Mouse (Mus musculus) fibroblast of lung, adult 2 months (primary cell): ENCODE data around the gene Olfr1385.
"Not testable (repeated sequence)": the region's sequence is repeated elsewhere in the genome, so short reads cannot be mapped to it uniquely, and the experiment has no call there.

Experiments
- DNase-seq: peaks from one replicate; pipeline ENCODE4 v3.0.0-alpha.2; 2011; ENCODE audit warnings: low read depth

Gene Olfr1385

DNA sequence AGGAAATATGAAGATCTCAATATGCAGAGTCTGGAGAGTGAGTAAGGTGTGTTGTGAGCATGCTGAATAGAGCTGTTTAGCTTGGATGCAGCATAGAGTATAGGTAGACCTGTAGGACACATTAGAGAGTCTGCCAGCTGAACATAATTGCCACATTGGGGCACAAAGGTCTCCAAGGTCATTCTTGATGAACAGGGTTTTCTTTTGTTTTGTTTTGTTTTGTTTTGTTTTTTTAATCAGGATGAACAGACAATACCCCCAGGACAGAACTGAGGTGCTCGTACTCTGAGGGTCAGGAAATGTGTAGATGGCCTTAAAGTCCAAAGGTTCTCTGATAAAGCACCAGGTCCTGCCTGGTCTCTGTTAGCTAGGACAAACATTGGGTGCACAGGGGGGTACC, at the start of gene Olfr1385:
Gene Olfr1385, plus strand, starts transcription at position 301 of the 400 bp plus-strand sequence.
- not testable (repeated sequence) for DNase-seq

DNA sequence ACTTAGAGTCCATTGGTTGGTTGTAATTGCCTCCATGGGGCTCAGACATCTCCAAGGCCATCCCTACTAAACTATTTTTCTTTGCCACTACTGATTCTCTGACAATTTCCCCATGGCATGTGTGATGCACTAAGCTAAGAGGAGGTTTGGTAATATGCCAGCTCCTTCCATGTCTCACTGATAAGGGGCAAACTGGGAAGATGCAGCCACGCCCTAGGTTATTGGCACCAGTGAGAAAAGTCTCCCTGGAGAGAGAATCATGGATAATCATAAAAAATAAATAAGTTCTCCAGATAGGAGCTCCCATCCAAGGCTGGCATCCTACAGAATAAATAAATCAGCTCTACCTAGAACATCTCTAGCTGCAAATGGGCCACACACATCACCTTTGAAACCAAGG, 33.8 kb upstream of the Olfr1385 start, which contains the start of gene Olfr1387:
Gene Olfr1387, plus strand, starts transcription at position 301 of the 400 bp plus-strand sequence.
- no peak for DNase-seq

DNA sequence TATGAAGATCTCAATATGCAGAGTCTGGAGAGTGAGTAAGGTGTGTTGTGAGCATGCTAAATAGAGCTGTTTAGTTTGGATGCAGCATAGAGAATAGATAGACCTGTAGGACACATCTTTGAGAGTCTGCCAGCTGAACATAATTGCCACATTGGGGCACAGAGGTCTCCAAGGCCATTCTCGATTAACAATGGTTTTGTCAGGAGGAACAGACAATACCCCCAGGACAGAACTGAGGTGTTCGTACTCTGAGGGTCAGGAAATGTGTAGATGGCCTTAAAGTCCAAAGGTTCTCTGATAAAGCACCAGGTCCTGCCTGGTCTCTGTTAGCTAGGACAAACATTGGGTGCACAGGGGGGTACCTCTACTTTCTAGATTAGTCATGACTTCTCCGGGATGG, 24.1 kb upstream of the Olfr1385 start, which contains the start of gene Olfr1386:
Gene Olfr1386, plus strand, starts transcription at position 301 of the 400 bp plus-strand sequence.
- DNase-seq, result not testable (repeated sequence)

DNA sequence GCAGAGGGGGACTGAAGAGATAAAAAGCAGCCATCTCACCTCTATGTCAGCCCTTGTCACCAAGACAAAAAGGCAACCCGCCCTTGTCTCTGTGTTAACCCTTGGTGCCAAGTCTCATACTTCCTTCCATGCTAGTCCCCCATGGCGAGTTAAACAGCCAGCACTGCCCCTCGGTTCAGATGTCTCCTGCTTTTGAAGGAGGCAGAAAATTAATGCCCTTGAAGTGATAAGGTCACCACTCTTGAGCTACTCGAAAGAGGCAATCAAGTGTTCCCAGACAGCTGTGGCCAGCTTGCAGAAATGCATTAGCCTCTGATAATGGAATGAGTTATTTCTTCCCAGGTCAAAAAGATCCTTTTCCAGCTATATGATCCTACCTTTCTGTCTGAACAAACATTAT, 2.9 kb upstream of the Olfr1385 start:
- no peak for DNase-seq

DNA sequence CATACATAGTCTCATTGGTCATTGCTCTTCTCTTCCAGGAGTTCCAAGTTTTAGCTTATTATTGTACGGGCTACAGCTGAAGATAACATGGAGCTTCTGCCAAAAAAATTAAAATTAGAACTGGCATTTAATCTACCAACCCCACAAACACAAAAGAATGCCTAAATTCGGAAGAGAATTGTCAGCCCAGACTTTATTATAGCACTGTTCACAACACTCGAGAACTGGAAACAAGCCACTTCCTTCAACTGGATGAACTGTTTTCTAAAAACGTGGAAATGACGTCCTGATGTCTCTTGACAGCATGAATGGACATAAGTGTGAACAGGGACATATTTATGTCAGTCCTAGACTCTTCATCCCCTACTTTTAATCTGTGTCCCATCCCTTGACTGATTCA, 29.2 kb downstream of the Olfr1385 start:
- DNase-seq, result no peak

DNA sequence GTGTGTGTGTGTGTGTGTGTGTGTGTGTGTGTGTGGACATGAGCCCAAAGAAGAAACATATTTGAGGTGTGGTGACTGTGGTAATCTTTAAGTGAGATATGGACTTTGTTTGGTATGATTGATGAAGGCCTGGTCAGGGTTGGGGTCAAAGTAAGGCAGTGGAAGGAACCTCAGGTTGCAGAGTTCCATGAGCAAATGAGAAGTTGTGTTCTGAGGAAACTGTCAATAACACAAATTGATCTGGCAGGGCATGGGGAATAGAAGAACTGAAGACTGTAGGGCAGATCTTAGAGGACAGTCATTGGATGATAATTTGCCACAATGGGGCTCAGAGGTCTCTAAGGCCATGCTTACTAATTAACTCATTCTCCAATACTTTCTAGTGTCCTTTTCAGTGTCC, 30.5 kb downstream of the Olfr1385 start, which contains the start of gene Olfr1383:
Gene Olfr1383, plus strand, starts transcription at position 301 of the 400 bp plus-strand sequence.
- no peak for DNase-seq

DNA sequence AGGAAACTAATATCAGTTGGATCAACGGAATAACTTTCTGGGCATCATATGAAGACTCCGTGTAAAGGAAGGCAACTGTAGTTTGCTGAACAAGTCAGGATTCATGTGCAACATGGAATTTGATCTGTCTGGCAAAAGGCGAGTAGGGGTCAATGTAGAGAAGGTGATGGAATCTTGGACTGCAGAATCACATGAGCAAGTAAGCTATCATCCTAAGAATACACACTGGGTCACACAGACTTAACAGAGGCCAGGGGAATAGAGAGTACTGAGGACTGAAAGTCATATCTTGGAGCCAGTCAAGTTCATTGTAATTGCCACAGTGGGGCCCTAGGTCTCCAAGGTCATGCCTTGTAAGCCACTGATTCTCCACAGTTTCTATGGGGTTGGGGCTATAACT, 39.1 kb downstream of the Olfr1385 start, which contains the start of gene Olfr1382:
Gene Olfr1382, plus strand, starts transcription at position 301 of the 400 bp plus-strand sequence.
- DNase-seq, result no peak

DNA sequence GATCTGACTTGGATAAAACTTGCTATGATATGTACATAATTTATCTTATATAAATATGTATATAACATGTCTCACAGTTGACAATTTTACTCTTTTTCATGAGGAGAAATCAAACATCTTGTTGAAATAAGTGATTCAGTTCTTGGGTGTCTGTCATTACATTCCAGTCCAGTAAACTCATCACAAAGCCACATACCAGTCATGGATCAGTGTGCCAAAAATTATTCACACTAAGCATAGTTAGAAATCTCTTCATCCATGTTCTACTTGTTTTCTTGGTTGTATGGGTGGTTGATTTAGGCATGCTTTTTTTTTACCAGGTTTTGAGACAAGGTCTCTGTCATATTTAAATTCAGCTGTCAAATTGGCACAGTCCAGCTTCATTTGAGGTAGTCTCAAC, 43.9 kb downstream of the Olfr1385 start:
- no peak for DNase-seq

DNA sequence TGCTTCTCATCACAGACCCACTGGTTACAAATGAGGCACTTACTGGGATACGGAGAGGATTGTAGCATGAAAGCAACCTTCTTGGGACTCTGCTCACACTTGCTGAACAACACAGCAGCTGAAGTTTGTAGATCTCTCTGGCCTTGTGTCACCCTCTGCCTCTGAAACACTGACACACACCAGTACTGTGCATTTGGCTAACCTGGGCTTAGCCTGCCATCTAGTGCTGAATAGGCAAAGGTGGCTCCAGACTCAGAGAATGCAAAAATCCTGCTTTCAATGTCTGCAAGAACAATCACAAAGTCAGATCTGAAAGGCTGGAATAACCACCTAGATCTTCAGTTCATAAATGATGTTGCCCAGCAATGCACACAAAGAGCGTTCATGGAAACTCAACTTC, 47.8 kb downstream of the Olfr1385 start:
- not testable (repeated sequence) for DNase-seq

DNA sequence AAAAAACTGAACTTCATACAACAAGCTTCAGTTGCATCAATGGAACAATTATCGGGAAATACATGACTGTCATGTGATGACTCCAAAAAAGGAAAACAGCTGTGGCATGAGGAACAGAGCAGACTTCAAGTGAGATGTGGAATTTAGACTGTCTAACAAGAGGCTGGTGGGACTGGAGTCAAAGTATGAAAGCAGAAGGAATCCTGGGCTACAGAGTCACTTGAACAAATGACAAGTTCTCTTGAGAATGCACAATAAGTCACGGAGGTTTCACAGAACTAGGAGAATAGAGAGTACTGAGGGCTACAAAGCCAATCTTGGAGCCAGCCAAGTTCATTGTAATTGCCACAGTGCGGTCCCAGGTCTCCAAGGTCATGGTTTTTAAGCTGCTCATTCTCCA, 54.3 kb downstream of the Olfr1385 start, which contains the start of gene Olfr1381:
Gene Olfr1381, plus strand, starts transcription at position 301 of the 400 bp plus-strand sequence.
- not testable (repeated sequence) for DNase-seq
